Mouse (Mus musculus) liver, embryonic 16.5 days (tissue): ENCODE measurements at regions not wholly inside any gene's neighbourhood (a gene's known extent, or its start where the extent isn't known, plus 50 kb on each side); places are given as distances from the start of the nearest gene placed in this dataset.
"Not testable (repeated sequence)": the region's sequence is repeated elsewhere in the genome, so short reads cannot be mapped to it uniquely, and the experiment has no call there.

ENCODE experiments used
- ATAC-seq: fragments of 200-750 bp; cut with Nextera tagmentation; 2 replicates; pipeline ENCODE4 v1.8.0; 2017; ENCODE audit warnings: low read depth, mild to moderate bottlenecking, moderate number of reproducible peaks, moderate library complexity
- H3K27ac ChIP-seq: fragments of 300-500 bp; sonication (generic); 2 replicates; pipeline ENCODE4 v1.5.1; 2014; ENCODE audit warnings: mild to moderate bottlenecking, low read length
- H3K27me3 ChIP-seq: fragments of 300-500 bp; sonication (generic); 2 replicates; pipeline ENCODE4 v1.6.1; 2014; ENCODE audit warnings: low read depth, low read length, mixed read lengths; ENCODE audit not compliant: control insufficient read depth, insufficient read depth
- H3K36me3 ChIP-seq: fragments of 300-500 bp; sonication (generic); 2 replicates; pipeline ENCODE4 v1.6.1; 2014; ENCODE audit warnings: mild to moderate bottlenecking; ENCODE audit not compliant: control insufficient read depth, insufficient read depth
- H3K4me1 ChIP-seq: fragments of 300-500 bp; sonication (generic); 2 replicates; pipeline ENCODE4 v1.6.1; 2014; ENCODE audit warnings: low read depth, low read length, mixed read lengths; ENCODE audit not compliant: control insufficient read depth
- H3K4me2 ChIP-seq: fragments of 300-500 bp; sonication (generic); 2 replicates; pipeline ENCODE4 v1.6.1; 2014; ENCODE audit warnings: low read depth, low read length, mixed read lengths
- H3K4me3 ChIP-seq: fragments of 300-500 bp; sonication (generic); 2 replicates; pipeline ENCODE4 v1.5.1; 2014; ENCODE audit warnings: low read depth, mild to moderate bottlenecking, low read length
- H3K9ac ChIP-seq: fragments of 300-500 bp; sonication (generic); 2 replicates; pipeline ENCODE4 v1.6.1; 2014; ENCODE audit warnings: low read depth, low read length
- H3K9me3 ChIP-seq: fragments of 300-500 bp; sonication (generic); replicated peaks from 2 replicates; pipeline ENCODE4 v1.6.1; 2016; ENCODE audit warnings: low read length; ENCODE audit not compliant: control insufficient read depth
- WGBS: fragments of 180-500 bp; shearing (Covaris S2); extraction: QIAGEN DNeasy Blood & Tissue Kit; methylation state at CpG from one replicate; pipeline ENCODE4 v1.1.7; 2014; ENCODE audit not compliant: insufficient replicate concordance; 5-methylcytosine and 5-hydroxymethylcytosine counted together

DNA sequence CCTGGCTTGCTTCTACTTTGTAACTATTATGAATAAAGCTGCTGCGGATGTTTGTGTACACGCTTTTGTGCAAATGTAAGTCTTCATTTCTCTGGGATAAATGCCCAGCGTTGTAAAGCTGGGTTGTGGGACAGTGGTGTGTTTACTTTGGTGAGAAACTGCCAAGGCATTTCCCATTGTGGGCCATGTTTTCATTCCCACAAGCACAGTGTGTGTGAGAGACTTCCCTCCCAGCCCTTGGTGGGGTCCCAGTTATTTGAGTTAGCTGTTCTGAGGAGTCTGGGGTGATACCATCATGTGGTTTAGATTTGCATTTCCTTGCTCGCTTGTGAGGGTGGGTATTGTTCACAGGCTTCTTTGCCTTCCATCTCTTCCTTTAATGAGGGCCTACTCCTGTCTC lies 109.9 kb downstream of the Pmp22 start:
- no peak overlapping the region for H3K9ac ChIP-seq
- no peak overlapping the region for H3K27ac ChIP-seq
- no peaks in the 10 kb centered on the region for H3K4me1 ChIP-seq
- no peaks in the 10 kb centered on the region for H3K9me3 ChIP-seq
- H3K27me3 ChIP-seq: no peaks in the 10 kb centered on the region
- no peak overlapping the region for H3K4me3 ChIP-seq
- WGBS: 54% methylated on average over 4 of the region's 4 CpGs
- H3K4me2 ChIP-seq: no peak overlapping the region
- no peak for ATAC-seq
- H3K36me3 ChIP-seq: no peaks in the 10 kb centered on the region

- Histone ChIP-seq H3K27me3 (no peaks in the 10 kb centered on the region), H3K27ac (no peak overlapping the region), H3K36me3 (no peaks in the 10 kb centered on the region), H3K9ac (no peak overlapping the region), H3K4me3 (no peak overlapping the region), H3K4me2 (no peak overlapping the region), H3K9me3 (no peaks in the 10 kb centered on the region), H3K4me1 (no peaks in the 10 kb centered on the region)
- 67% methylated on average over 9 of the region's 9 CpGs for WGBS
- no peak for ATAC-seq
These were observed 115.2 kb downstream of the Pmp22 start for GRCm38 (mm10) chr11:63243906-63244416.

DNA sequence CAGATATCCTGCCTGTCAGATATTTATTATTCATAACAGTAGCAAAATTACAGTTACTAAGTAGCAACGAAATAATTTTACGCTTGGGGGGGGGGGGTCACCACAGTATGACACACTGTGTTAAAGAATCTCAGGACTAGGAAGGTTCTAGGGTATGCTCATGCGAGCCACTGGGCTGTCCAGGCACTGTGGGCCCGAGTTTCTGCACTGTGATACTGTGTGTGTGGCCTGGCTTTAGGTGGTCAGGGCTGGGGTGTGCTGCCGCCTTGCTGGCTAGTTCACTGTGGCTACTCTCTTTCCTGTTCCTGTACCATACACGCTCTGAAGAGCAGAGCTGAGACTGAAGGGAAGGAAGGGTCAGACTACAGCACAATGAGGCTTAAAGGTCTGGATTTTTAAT lies 116.3 kb downstream of the Pmp22 start:
- ATAC-seq: no peak
- Histone ChIP-seq H3K4me2 (no peak overlapping the region), H3K9me3 (no peaks in the 10 kb centered on the region), H3K9ac (no peak overlapping the region), H3K27ac (no peak overlapping the region), H3K4me1 (no peaks in the 10 kb centered on the region), H3K27me3 (no peaks in the 10 kb centered on the region), H3K36me3 (no peaks in the 10 kb centered on the region), H3K4me3 (no peak overlapping the region)
- WGBS: 54% methylated on average over 6 of the region's 6 CpGs

DNA sequence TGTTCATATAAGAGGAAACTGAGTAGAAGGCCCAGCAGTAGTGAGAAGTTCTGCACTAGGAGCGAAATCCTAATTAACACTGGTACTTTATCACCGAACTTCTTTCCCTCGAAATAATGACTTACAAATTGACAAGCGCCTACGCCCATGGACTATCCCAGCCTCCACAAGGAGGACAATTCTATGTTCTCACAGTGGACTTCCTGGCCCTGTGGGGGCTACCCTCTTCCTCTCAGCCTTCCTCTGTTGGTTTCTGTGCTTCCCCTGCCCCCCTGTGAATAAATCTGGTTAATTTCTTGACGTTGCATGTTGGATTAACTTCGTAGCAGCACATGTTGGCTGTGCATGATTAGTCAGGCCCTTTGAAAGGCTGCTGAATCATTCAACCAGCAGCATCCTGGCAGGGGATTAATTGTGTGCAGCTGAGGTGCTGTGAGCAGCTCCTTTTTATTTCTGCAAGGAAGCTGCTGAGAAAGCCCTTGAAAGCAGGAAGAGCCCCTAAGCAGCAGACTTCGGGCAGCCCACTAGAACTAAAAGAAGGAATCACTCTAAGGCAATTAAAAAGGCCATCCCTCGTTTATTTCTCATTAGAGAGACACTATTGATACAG lies 117.4 kb downstream of the Pmp22 start:
- H3K9me3 ChIP-seq: no peaks in the 10 kb centered on the region
- H3K27ac ChIP-seq: no peak overlapping the region
- H3K36me3 ChIP-seq: no peaks in the 10 kb centered on the region
- no peak overlapping the region for H3K9ac ChIP-seq
- no peaks in the 10 kb centered on the region for H3K4me1 ChIP-seq
- no peak overlapping the region for H3K4me3 ChIP-seq
- no peaks in the 10 kb centered on the region for H3K27me3 ChIP-seq
- 49% methylated on average over 9 of the region's 9 CpGs for WGBS
- H3K4me2 ChIP-seq: no peak overlapping the region
- ATAC-seq: no peak

DNA sequence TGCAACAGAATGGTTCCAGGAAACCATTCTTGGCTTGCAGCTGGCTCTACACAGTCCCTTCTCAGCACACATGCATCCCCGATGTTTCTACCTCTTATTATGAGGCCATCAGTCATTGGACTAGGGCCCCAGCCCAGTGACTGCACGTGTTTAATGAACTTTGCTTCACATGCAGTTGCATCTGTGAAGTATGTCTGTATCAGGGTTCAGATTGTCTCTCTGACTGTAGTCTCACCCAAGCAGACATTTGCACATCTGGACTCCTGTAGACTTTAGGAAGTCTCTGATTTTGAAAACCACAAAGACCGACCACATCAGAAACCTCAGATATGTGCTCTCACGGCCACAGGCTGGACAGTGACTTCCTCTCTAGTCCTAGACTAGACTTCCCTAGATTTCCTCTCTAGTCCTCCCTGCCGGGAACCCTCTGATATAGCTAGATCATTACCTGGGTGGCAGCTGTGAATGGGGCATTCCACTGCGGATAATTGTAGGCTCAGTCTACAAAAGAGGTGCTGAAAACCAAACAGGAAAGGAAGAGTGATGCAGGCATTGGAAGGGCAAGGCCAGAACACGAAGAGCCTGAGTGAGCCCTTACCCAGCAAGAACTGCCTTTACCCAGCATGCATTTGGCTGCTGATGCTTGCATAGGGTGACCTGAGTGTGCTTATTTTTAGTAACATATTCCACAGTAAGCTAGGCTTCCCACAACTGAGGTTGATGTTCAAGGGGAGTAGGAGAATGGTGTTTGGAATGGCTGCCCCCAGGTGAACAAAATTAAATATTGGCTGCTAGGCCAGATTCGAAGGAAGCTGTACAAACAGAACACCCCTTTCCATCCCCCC lies 123.5 kb downstream of the Pmp22 start:
- no peak overlapping the region for H3K27ac ChIP-seq
- H3K36me3 ChIP-seq: no peaks in the 10 kb centered on the region
- no peak for ATAC-seq
- no peak overlapping the region for H3K4me2 ChIP-seq
- no peaks in the 10 kb centered on the region for H3K27me3 ChIP-seq
- no peak overlapping the region for H3K4me3 ChIP-seq
- no peaks in the 10 kb centered on the region for H3K4me1 ChIP-seq
- WGBS: 27% methylated on average over 8 of the region's 8 CpGs
- H3K9me3 ChIP-seq: no peaks in the 10 kb centered on the region
- no peak overlapping the region for H3K9ac ChIP-seq

DNA sequence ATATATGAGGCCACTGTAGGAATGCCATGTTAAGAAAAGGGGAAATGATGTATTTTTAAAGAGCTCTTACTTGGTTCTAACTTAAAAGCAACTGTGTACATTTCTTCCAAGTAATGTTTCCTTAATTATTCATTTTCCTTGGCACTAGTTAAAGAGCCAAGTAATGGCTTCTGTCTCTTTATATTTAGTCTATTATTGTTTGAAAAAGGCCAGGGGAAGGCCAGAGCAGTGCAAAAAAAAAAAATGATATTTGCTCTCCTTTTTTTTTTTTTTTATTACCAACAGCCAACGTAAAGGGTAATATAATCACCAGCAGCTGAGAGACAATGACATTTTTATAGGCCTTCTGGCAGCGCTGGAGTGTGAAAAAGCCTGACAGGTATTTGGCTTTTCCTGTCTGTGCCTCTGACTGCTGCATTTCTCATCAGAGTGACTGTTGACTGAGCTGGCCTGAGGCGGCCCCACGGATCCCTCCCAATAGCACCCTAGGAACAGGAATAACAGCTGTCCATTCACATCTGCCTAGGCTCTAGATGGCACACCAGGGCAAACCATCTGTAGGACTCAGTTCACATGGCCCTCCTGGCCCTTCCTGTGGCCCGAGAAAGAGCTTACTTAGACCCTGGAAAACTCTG lies 124.3 kb downstream of the Pmp22 start:
- H3K4me2 ChIP-seq: no peak overlapping the region
- H3K9me3 ChIP-seq: no peaks in the 10 kb centered on the region
- no peak overlapping the region for H3K4me3 ChIP-seq
- H3K4me1 ChIP-seq: no peaks in the 10 kb centered on the region
- H3K9ac ChIP-seq: no peak overlapping the region
- no peaks in the 10 kb centered on the region for H3K27me3 ChIP-seq
- H3K27ac ChIP-seq: no peak overlapping the region
- WGBS: 20% methylated on average over 5 of the region's 5 CpGs
- H3K36me3 ChIP-seq: no peaks in the 10 kb centered on the region
- no peak for ATAC-seq

DNA sequence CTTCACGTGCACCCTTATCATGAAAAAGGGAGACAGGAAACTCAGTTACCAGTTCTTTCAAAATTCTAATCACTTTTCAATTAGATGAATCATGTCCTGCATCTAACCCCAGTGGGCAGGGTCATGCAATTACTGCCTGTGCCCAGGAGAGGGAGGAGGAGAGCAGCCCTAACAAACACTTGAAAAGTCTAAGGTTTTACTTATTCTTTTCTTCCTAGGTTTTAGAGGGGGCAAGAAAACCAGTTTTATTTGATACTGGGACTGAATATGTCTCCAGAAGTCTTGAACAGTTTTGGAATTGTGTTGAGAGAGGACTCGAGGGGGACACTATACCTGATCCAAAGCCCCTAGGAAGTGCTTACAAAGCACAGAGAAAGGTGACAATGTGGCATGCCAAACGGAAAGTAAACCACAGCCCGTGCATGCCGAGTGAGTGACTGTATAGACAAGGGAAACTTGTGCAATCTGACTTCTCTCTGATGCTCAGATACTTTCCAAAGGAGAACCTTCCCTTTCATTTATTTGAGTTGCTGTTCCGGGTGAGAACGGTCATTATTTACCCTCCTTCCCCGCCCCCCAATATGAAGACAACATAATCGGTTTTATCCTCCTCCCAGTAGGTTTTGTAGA lies 135.8 kb downstream of the Pmp22 start:
- Histone ChIP-seq H3K9me3 (no peaks in the 10 kb centered on the region), H3K4me3 (peak overlapping the region; percentile 1; the same call in 1 of the 2 replicates), H3K27me3 (no peaks in the 10 kb centered on the region), H3K4me1 (no peaks in the 10 kb centered on the region), H3K36me3 (no peaks in the 10 kb centered on the region), H3K4me2 (no peak overlapping the region), H3K9ac (no peak overlapping the region), H3K27ac (no peak overlapping the region)
- no peak for ATAC-seq
- 22% methylated on average over 9 of the region's 9 CpGs for WGBS

- H3K9me3 ChIP-seq, H3K27me3 ChIP-seq, H3K4me3 ChIP-seq, H3K36me3 ChIP-seq, H3K9ac ChIP-seq, H3K4me2 ChIP-seq, H3K27ac ChIP-seq, ATAC-seq, H3K4me1 ChIP-seq: not testable (repeated sequence)
- WGBS: 64% methylated on average over 2 of the region's 2 CpGs
These were observed 137.5 kb downstream of the Pmp22 start for GRCm38 (mm10) chr11:63266290-63266689.
